Mouse (Mus musculus): Measurements from ENCODE around the gene Hormad1. TPM values are rescaled to one million over a fixed set of nuclear protein-coding genes. Genes with fewer than 3 reads are reported as not detected.

The Hormad1 gene
- total RNA-seq, 2 experiments from 2014 or later, result not detected

DNA sequence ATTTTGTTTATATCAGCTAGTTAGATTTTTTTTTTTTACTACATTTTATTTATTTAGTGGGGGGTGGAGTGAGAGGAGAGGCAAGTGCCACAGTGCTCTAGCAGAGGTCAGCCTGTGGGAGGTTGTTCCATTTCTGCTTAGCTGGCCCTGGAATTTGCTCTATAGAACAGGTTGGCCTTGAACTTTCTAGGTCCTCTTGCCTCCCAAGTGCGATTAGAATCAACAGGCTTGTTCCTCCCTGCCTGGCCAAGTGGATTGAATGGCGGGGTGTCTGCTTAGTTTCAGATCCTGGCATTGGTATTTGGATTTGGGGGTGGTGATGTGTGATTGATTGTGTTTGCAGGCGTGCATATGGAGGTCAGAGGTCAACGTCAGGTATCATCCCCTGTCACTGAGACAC is 76.6 kb downstream of the Hormad1 start:
- DNase-seq, result no peak

Other genes starting within 250 kb of the Hormad1 start
- 10 to 100 TPM; 20.3 to 21.7 TPM for gene Cers2, start 244.9 kb upstream of the Hormad1 start, total RNA-seq (2021)
- 10 to 100 TPM; 10.2 to 11.8 TPM for gene Setdb1, start 202.5 kb upstream of the Hormad1 start, total RNA-seq (2021)
- not detected for gene 4930558C23Rik, start 156.8 kb upstream of the Hormad1 start, total RNA-seq (2021)
- 10 to 100 TPM; 33.8 to 39.3 TPM for gene Arnt, start 125.3 kb upstream of the Hormad1 start, total RNA-seq (2021)
- 10 to 100 TPM in 1 of 2 experiments, 1 to 10 TPM in 1; 8.9 to 12.9 TPM for gene Ctsk, start 60.4 kb upstream of the Hormad1 start, total RNA-seq (2021)
- gene Ctss, start 32.9 kb upstream of the Hormad1 start, total RNA-seq (2021), result 1 to 10 TPM; 3.2 to 3.3 TPM
- gene Golph3l, start 29.3 kb downstream of the Hormad1 start, total RNA-seq (2021), result 10 to 100 TPM; 10.2 to 11.0 TPM
- 10 to 100 TPM; 92.1 to 93.9 TPM for gene Ensa, start 65.3 kb downstream of the Hormad1 start, total RNA-seq (2021)
- 100 to 1,000 TPM; 111 to 133 TPM for gene Mcl1, start 99.1 kb downstream of the Hormad1 start, total RNA-seq (2021)
- 10 to 100 TPM; 21.3 to 37.2 TPM for gene Adamtsl4, start 128.2 kb downstream of the Hormad1 start, total RNA-seq (2021)
- gene Ecm1, start 179.9 kb downstream of the Hormad1 start, total RNA-seq (2021), result 10 to 100 TPM; 14.0 to 26.6 TPM
- 10 to 100 TPM; 25.9 to 26.9 TPM for gene Tars2, start 200.5 kb downstream of the Hormad1 start, total RNA-seq (2021)

Data from gastrocnemius, postnatal 25 days (tissue).